Mouse (Mus musculus): Measurements from ENCODE around the gene Slc9a9.
A peak's percentile ranks its signal among the peaks of the same experiment; 100 is the strongest.
"Not testable (repeated sequence)": the region's sequence is repeated elsewhere in the genome, so short reads cannot be mapped to it uniquely, and the experiment has no call there.

The Slc9a9 gene

DNA sequence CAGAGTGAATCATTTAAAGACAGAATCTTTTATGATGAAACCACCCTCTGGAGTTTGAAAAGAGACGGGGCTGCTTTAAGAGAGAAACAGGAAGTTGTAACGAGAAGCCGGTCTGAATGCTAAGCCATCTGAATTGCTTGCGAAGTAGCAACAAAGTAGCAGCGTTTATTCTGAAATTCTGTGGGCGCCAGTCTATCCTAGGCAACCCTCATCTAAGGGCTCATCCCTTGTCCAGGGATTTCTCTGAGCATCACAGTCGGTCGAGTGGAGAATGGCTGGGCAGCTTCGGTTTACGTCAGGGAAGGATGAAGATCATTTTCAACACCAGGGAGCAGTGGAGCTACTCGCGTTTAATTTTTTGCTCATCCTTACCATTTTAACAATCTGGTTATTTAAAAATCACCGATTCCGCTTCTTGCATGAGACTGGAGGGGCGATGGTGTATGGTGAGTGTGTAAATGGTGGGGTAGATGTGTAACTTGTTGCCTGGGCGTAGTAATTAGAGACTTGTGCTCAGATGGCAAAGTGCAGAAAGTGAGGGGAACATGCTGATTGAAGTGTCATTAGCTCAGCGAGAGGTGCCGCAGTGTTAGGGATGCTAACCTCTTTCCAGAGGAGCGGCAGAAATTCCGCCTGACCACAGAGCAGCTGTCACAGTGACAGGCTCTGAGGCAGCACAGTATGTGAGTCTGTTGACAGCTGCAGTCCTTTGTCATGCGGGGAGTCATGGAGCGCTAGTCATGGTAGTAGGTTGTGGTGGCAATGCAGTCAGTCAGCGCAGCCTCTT, at the start of gene Slc9a9:
Gene Slc9a9, plus strand, starts transcription at position 119 of the 787 bp plus-strand sequence.
- peak; percentile 56 for DNase-seq (ENCODE audit: low spot score)

GRCm38 (mm10) chr9:94620342-94620741, 49.4 kb upstream of the Slc9a9 start:
- DNase-seq (ENCODE audit: low spot score), result no peak

- no peak for DNase-seq (ENCODE audit: low spot score)
These were observed 48.9 kb upstream of the Slc9a9 start for GRCm38 (mm10) chr9:94620846-94621245.

GRCm38 (mm10) chr9:94621902-94622301, 47.8 kb upstream of the Slc9a9 start:
- DNase-seq (ENCODE audit: low spot score), result no peak

DNA sequence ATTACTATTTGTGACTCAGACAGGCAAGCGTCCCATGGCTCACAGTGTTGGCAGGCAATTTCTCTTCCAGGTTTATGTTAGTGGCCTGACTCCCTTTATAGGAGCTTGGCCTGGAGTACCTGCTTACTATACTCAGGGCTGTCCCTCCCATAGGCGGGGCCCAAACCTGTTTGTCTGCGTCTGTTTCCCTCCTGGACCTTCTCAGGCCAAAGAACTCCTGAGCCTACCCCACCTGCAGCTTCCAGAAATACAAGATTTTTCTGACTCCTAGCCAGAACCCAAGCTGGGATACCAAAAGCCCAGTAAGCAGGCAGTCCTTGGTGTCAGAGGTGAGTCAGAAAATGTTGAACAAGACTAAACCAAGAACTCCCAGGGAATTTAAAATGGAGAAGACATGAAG, 43.0 kb upstream of the Slc9a9 start:
- DNase-seq (ENCODE audit: low spot score), result no peak

DNA sequence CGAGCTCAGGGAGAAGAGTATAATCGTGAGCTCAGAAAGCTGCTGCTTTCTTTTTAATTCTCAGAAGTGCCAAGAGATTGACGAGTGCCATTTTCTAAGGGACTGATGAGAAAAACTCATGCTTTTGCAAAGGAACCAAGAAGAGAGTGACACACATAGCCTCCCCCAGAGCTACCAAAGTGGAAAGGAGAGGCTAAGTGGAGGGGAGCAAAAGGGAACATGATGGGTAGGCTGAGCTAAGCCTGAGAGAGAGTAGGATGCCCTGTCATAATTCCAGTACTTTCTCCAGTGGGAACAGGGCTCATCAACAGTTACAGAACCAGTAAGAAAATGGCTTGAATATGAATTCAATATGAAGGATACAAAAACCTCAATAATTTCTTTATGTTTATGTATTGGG, 40.8 kb upstream of the Slc9a9 start:
- DNase-seq (ENCODE audit: low spot score), result no peak

DNA sequence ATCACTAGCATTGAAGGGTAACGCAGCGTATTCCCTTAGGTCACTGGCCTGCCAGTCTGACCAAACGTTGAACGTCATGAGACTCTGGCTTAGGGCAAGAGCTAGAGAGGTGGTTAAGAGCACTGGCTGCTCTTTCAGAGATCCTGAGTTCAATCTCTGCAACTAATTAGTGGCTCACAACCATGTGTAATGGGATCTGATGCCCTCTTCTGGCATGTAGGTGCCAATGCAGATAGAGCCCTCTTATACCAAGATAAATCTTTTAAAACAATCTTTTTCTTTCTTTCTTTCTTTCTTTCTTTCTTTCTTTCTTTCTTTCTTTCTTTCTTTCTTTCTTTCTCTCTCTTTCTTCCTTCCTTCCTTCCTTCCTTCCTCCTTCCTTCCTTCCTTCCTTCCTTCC, 35.4 kb upstream of the Slc9a9 start:
- DNase-seq (ENCODE audit: low spot score), result not testable (repeated sequence)

- no peak for DNase-seq (ENCODE audit: low spot score)
These were observed 24.1 kb upstream of the Slc9a9 start for GRCm38 (mm10) chr9:94645631-94646030.

GRCm38 (mm10) chr9:94647425-94647824, 22.3 kb upstream of the Slc9a9 start:
- no peak for DNase-seq (ENCODE audit: low spot score)

DNA sequence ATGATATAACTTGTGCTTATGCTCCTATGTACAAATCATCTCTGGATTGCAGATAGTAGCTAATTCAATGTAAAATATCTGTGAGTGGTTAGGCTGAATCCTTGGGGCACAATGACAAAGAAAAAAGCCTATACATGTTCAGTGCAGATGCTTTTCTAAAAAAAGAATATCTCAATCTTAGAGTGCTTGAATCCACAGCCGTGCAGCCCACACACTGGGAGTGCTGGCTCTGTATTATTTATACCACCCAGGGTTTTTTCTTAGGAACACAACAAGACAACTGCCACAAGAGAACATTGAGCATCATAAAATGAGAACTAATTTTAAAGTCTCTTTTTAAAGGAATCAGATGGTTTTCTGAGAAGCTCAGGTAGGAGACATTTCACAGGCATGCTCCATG, 19.7 kb upstream of the Slc9a9 start:
- DNase-seq (ENCODE audit: low spot score), result no peak

GRCm38 (mm10) chr9:94653198-94653597, 16.5 kb upstream of the Slc9a9 start:
- DNase-seq (ENCODE audit: low spot score), result no peak

DNA sequence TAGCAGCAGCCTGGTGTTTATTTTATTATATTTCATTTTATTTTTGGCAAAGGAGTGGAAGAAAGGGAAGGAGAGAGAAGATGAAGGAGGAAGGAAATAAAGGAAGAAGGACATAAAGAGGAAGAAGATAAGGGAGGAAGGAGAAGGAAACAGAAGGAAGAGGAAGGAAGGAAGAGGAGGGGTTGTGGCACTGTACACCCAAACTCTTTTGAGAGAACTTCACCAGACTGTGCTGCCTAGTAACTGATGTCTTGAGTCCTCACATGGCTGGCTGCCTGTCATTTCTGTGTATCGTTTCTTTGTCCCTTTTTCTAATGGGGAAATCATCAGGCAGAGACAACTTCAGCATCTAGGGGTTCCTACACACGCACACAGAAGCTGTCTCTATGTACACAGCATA, 15.9 kb upstream of the Slc9a9 start:
- no peak for DNase-seq (ENCODE audit: low spot score)

- DNase-seq (ENCODE audit: low spot score), result no peak
These were observed 13.4 kb upstream of the Slc9a9 start for GRCm38 (mm10) chr9:94656265-94656664.

DNA sequence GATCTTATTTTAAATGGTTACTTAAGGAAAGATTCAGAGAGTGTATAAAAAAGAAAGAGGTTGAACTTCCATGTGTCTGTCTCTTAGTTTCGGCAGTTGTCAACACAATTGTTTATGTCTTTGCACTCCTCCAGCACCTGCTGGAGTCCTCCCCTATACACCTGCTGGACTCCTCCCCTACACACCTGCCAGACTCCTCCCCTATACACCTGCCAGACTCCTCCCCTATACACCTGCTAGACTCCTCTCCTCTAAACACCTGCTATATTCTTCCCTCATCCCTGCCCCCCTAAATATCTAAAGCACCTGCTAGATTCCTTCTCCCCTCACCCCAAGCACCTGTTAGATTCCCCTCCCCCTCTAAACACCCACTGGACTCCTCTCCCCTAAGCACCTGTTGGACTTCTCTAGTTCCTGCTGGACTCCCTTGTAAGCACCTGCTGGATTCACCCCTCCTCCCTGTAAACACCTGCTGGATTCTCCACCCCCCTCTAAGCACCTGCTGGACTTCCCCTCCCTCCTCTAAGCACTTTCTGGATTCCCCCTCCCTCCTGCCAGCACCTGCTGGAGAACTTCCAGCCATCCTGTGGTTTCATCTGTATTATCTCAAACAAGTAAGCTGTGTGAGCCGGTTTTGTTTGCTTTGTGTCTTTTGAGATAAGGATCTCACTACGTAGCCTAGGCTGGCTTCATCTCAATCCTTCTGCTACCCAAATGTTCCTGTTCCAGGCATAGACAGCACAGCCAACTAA, 10.1 kb upstream of the Slc9a9 start:
- DNase-seq (ENCODE audit: low spot score), result no peak

DNA sequence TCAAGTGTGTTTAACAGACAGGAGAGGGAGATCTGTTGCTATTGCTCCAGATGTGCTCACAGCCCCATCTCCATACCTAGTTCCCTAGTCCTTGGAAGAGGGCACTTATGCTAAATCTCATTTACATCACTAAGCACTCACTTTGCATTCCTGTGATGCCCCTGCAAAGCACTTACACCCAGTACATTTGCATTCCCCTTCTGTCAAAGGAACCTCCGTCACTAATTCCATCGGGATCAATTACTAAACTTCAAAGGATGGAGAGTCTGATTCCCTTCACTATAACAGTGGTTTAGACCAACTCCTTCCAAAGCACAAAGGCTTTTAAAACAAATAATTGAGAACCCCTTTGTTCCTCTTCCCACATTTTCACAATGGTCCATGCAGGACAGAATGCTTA, 7.9 kb upstream of the Slc9a9 start:
- no peak for DNase-seq (ENCODE audit: low spot score)

DNA sequence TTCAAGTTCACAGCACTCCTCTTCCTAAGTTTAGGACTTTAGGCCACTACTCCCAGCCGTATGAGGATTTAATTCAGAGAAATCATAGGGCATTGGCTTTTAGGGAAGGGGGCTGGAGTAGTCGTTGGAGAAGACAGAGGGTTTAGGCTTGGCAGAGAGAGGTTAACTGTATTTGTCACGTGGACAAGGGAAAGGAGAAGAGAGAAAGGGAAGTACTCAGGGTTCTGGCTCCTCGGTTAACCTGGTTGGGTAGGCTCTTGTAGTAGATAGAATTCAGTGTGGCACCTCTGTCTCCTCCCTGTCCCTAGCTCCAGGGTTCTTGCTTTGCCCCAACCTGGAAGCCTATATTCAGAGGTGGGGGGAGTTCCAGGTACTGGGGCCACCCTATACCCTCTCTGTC, 4.5 kb upstream of the Slc9a9 start:
- no peak for DNase-seq (ENCODE audit: low spot score)

GRCm38 (mm10) chr9:94668589-94668988, 1.1 kb upstream of the Slc9a9 start:
- DNase-seq (ENCODE audit: low spot score), result peak; percentile 51

- no peak for DNase-seq (ENCODE audit: low spot score)
These were observed 995 bp downstream of the Slc9a9 start for GRCm38 (mm10) chr9:94670704-94671103.

GRCm38 (mm10) chr9:94674704-94675103, 5.0 kb downstream of the Slc9a9 start:
- no peak for DNase-seq (ENCODE audit: low spot score)

- no peak for DNase-seq (ENCODE audit: low spot score)
These were observed 8.4 kb downstream of the Slc9a9 start for GRCm38 (mm10) chr9:94678021-94678655.

GRCm38 (mm10) chr9:94680468-94681094, 10.9 kb downstream of the Slc9a9 start:
- DNase-seq (ENCODE audit: low spot score), result no peak

DNA sequence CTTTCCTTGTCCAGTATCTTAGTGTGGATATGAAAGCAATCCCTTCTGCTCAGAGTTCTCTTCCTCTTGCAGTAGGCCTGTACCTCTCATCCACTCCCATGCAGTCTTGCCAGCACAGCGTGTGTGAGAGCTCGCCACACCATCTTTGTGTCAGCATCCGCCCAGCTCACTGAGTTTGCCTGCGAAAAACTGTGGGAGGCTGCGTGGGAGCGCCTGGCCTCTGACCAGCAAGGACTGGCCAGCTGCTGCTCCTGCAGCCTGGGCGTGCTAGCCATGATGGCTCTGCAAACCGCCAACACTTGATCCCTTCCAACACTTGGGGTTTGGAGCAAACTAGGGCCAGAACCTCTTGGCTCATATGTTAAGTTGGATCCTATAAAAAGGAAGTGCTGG, 11.4 kb downstream of the Slc9a9 start:
- no peak for DNase-seq (ENCODE audit: low spot score)

GRCm38 (mm10) chr9:94682260-94682659, 12.6 kb downstream of the Slc9a9 start:
- DNase-seq (ENCODE audit: low spot score), result no peak

All from layer of hippocampus, adult 9-10 months (tissue).